Mouse (Mus musculus) thymus, adult 2 months (tissue): Measurements from ENCODE around the gene She.

ENCODE experiments used
- CTCF ChIP-seq: fragments of 200-500 bp; IDR thresholded peaks from 2 replicates; pipeline ENCODE4 v1.5.1; 2012; ENCODE audit warnings: mild to moderate bottlenecking, control low read depth, low read length, moderate library complexity, borderline replicate concordance; ENCODE audit not compliant: control insufficient read depth, poor library complexity, insufficient read depth; ENCODE audit errors: extremely low read depth
- POLR2A ChIP-seq: fragments of 200-500 bp; IDR thresholded peaks from 2 replicates; pipeline ENCODE4 v1.6.1; 2012; ENCODE audit warnings: mild to moderate bottlenecking, low read length, control low read depth, moderate library complexity; ENCODE audit not compliant: control insufficient read depth, poor library complexity, insufficient read depth; ENCODE audit errors: extremely low read depth

DNA sequence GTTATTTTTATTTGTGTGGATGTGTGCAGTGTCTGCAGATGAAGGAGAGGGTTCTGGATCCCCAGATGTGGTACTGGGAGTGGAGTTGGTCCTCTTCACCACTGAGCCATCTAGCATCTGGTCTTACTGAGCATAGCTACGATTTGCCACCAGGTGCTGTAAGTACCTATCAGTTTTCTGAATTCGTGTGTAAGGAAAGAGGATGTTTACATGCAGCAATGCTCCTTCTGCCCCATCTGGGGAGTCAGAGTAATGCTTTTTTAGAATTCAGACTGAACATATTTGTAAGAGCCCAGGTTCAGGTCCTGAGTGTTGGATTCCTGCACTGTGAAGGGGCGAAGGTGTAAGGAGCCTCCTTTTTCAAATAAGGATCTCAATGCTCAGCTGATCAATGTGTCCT is 28.8 kb downstream of the She start:
- TF ChIP-seq POLR2A (no peak), CTCF (no peak)
